Mouse (Mus musculus) liver (tissue): Measurements from ENCODE around the gene Gm45717.
"Not testable (repeated sequence)": the region's sequence is repeated elsewhere in the genome, so short reads cannot be mapped to it uniquely, and the experiment has no call there.

Experiments used
- DNase-seq: peaks from one replicate; pipeline ENCODE4 v3.0.0-alpha.2; 2020; ENCODE audit warnings: mixed read lengths

Gm45717 gene

DNA sequence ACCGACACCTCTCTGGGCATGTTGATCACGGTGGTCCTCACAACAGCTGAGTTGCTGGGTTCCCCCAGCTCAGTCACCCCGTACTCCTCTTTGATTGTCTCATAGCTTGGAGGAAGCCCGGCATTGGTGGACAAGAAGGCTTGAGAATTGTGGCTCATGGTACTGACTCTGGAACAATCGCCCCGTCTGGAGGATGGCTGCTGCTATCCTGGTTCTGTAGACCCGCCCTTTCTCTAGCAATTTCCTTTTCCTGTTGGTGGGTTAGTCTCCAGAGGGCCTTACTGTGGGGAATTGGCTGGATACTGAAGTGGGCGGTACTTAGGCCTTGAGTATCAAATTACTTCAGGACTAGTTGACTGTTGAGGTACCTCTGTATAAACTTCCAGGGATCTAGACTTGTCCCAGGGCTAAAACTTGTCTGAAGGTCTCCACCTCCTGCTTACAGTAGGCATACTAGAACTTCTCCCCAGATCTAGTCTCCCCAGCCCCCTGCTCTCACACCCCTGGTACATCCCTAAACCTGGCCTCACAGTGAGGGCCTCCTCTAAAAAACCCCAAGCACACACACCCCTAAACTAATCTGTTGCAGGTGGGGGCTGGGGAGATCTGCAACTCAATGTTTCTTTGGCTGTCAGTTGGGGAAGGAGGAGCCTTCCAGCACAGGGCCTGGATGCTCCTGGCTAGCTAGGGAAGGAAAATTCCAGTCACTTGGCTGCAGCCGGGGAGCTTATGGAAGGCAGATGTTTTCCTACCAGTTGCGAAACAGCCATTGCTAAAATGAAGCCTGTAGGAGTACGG is at the start of gene Gm45717, which contains the start of gene Ifitm2:
Gm45717 (minus strand) TSS at position 180 of the 798 bp plus-strand sequence.
Ifitm2 (minus strand) TSS at position 230 of the 798 bp plus-strand sequence.
- DNase-seq: peak; percentile 47

DNA sequence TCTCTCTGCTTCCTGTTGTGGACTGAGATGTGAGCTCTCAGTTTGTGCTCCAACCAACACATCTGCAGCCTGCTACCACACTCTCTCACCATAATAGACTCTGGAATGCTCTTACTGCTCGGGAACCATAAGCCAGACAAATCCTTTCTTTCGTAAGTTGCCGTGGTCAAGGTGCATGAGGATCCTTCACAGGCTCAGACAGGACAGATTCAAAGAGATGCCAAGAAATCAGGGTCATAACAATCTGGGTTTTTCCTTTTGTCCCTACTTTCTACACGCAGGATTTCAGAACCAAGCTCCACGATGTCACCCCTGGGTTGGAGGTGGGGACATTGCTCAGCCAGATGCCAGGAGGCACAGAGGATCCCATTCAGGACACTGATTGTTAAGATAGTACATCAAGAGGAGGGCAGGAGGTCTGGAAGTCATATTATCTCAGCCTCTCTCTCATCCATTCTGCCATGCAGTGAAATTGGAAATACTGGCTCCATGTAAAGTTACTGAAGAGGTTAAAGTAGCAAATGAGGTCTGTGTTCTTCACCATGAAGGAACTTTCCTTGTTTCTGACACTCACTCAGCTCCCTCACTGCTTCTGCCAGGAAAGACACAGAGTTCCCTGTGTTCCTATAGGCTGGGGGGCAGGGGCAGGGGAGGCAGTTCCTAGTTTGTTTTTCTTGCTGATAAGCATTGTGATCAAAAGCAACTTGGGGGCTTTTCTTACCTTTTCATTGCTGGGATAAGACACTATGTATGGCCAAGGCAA is 47.7 kb upstream of the Gm45717 start:
- no peak for DNase-seq

DNA sequence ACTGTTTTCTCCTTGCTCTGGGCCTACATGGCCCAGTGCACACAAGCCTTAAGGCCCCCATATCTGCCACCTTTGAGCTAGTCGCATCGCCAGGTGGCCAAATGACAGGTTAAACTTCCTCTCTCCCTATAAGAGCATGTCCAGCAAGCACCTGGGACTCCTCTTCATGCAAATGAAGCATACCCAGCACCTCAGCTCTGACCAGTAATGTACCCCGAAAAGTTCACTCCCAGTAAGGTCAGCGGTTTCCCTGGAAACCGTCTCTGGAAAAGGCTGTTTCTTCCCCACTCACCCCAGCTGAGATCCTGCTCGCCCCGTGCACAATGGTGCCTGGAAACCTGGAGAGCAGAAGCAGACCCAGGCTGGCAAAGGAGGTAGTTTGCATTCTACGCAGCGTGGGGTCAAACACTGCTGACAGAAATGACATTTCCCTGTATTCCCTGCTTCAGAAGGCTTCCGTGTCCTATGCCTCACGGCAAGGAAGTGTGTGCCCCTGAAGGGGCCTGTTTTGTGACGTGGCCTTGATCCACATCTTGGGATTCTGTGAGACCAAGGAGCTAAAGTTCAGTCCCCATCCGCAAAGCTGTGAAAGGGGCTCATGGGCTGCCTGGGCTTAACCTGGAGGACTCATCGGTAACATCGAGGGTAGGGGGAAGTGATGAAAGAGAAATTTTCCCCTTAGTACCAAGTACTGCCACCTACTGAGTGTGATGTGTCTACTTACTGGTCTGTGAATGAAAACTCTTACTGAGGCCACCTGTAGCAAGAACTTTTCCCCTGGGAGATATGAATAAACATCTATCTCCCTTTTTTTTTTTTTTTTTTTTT is 45.4 kb upstream of the Gm45717 start:
- no peak for DNase-seq

DNA sequence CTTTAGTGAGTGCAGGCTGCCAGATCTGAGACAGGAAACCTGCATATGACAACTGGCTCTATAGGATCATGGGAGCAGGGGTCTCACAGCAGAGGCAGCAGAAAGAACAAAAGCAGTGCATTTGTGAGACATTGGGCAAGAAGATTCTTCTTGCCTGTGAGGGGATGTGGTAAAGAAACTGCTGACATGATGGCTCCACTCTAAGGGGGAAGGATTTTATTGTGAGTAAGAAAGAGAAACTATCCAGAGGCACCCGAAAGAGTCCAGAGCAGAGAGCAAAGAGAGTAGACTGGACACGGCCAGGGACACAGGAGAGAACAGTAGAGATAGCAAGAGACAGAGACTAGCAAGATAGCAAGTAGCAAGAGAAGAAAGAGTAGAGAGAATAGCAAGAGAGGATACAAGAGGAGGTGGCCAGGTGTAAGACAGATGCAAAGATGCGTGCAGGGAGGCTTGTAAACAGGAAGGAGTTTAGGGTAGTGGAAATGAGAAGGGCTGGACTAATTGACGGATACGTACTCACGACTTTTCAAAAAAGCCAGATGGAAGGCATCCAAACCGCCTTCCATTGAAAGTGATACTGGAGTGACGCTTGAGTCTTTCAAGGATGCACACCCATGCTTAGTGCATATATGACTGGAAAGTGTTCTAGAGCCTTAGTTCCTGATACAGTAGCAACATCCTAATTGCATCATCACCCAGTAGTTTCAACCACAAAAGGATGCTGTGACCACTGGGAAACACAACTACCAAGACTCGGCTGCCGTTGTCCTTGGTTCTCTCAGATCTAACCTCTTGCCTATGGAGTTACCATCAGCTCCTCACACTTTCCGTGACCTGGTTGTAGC is 43.3 kb upstream of the Gm45717 start:
- no peak for DNase-seq

DNA sequence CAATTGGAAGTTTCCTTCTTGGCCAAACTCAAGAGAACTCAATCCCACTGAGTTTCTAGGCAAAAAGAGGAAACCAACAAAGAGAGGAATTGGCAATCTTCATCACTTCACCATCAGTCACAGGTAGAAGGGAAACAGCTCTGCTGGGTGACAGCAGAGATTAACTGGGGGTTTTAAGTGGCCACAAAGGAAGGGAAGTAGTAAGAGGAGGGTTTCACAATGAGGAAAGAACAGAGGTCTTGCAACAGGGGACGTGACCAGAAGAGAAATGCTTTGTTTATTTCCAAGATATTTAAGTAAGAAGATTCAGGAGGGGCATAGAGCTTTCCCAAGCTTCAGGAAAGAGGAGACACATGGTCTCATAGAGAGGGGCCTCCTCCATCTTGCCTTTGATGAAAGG is 42.1 kb upstream of the Gm45717 start:
- DNase-seq: no peak

DNA sequence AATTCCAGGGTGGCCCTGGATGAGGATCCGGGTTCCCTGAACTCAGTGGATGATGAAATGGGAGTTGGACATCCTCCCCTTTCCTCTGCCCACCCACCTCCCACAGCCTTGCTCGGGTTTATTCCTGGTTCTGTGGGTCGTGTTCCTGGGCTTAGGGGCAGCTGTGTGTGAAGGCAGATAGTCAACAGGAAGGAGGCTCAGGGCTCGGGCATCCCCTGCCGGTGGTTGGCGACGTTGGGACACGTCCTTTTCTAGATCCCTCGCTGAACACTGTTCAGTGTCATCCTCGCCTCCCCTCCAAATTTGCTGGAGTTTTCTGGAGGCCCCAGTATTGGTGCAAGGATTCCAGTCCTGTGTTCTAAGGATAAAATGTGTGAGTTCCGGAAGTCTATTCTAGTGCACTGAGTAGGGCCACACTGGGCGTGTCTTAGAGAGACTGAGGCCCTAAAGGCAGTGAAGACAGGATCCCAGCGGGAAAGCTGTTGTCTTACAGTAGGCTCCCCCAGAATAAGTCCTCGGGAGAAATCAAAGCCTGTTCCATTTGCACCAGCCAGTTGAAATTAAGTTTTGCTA is 35.5 kb upstream of the Gm45717 start:
- peak; percentile 29 for DNase-seq

DNA sequence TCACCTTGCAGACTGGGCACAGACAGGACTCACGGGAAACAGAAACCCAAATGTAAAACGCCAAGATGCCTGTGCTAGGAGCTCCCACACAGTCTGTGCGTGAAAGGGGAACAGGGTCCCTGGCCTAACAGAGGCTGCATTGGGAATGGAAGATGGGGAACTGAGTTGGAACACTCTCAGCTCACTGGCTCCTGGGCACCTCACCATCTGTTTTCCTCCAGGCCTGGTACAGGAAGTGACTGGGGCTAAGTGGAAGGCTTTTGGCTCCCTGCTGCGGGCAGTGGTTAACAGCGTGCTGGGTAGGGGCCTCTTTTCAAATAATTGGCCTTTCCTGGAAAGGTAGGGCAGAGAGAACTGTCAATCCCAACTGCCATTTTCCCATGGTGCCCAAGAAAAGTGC is 34.9 kb upstream of the Gm45717 start:
- DNase-seq: peak; percentile 28

DNA sequence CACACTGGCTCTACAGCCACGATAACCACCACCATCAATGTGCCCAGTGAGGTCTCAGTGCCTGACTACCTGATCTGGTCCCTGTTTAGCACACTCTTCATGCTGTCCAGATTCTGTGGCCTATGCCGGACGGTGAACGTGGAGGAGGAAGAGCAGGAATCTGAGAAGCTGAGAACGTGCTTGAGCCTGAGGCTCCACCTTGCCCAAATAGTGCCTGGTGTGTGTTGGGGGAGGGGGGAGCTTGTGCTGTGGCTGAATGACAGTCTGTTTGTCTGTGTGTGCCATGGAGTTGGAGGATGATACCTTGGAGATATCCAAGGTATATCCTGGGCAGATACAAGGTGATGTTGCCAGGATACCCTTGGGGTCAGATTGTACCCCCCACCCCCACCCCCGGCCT is 34.4 kb upstream of the Gm45717 start:
- DNase-seq: no peak

DNA sequence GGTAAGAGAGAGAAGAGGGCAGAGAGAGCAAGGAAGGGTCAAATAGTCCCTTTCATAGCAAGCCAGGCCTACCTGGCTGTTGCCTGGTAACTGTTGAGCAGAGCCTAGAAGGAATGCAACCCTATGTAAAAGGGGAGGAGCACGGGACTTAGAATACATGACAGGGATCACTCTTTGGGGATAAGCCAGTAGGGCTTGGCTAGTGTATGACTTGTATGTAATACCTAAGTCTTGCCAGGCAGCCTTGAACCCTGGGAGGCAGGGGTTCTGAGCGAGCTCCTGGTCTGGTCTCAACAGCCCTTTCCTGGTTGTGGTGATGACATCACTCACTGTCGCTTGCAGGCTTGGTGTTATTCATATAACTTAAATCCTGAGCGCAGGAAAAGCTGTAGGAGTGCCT is 33.3 kb upstream of the Gm45717 start:
- DNase-seq: no peak

DNA sequence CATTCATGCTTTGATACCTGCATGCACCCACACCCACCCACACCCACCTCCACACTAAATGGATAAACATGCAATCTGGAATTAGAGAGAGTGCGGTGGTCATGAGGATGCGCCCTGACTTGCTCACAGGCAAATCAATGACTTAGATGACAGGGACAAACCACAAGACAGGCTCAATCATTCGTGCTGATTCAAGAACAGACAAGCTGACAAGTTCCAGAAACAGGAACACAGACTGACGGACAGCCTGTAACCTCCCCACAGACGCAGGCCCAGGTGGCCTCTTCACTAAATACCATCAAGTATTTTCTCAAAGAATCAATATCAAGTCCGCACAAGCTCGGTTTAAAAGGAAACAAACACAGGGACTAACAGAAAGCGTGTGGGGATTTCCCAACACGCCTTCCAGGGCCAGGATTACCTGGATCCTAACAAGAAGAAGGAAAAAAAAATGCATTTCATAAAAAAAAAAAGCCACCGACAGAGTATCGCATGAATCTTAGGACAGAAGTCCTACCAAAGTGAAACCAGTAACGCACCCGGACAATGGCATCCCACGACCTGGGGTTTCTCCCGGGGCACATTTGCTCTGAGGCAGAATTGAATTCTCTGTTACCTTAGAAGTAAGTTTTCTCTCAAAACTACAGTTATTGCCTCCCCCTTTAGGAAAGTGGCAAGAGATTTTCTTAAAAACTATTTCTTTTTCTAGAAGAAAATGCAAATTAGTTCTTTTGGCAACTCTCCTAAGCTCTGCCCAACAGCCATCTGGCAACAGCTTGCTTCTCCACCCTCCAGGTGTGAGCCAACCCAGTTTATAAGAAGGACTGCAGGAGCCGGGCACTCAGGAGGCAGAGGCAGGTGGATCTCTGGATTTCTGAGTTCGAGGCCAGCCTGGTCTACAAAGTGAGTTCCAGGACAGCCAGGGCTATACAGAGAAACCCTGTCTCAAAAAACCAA is 31.7 kb upstream of the Gm45717 start:
- no peak for DNase-seq

DNA sequence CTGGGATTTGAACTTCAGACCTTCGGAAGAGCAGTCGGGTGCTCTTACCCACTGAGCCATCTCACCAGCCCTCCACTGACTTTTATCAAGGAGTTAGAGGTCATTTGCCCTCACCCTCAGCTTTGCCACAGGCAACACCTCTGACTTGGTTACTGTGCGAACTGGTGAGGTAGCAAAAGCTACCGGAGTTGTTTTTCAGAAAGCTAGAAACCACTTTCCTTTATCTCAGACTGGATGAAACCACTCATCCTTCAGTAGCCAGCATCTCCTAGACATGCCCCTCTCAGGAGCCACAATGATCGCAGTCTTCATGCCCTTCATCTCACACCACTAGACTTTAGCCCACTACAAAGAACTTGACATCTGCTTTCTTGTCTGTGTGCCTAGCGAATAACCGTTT is 27.2 kb upstream of the Gm45717 start:
- no peak for DNase-seq

DNA sequence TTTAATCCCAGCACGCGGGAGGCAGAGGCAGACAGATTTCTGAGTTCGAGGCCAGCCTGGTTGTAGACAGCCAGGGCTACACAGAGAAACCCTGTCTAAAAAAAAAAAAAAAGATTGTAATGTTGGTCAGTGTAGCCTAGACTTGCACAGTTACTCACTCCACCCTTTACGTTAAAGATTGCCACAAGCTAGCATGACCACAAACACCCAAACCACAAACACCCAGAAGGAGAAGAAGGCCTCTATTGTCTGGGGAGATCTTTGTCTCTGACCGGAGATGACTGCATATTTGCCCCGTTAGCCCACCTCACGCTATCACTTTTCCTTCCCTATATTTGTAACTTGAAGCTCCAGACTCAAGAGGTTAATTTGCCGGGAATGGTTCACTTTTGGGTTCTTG is 26.0 kb upstream of the Gm45717 start:
- no peak for DNase-seq

DNA sequence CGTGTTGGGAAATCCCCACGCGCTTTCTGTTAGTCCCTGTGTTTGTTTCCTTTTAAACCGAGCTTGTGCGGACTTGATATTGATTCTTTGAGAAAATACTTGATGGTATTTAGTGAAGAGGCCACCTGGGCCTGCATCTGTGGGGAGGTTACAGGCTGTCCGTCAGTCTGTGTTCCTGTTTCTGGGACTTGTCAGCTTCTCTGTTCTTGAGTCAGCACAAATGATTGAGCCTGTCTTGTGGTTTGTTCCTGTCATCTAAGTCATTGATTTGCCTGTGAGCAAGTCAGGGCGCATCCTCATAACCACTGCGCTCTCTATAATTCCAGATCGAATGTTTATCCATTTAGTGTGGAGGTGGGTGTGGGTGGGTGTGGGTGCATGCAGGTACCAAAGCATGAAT is 21.0 kb upstream of the Gm45717 start:
- not testable (repeated sequence) for DNase-seq

DNA sequence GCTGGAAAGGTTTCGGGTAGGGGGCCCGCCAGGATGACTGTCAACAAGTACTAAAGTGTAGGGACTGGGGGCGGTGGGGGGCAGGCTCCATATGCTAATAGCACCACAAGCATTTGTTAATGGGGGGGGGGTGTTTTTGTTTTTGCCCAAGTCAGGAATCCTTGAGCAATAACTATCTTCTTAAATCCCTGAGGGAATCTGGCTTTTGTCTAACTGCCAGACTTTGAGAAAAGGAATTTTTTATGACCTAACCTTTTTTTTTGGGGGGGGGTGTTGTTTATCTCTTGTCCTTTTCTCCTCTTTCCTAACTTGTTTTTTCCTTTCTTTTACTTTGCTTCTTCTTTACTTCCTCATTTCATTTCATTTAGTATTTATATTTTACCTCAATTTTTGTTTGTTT is 19.7 kb upstream of the Gm45717 start:
- no peak for DNase-seq

DNA sequence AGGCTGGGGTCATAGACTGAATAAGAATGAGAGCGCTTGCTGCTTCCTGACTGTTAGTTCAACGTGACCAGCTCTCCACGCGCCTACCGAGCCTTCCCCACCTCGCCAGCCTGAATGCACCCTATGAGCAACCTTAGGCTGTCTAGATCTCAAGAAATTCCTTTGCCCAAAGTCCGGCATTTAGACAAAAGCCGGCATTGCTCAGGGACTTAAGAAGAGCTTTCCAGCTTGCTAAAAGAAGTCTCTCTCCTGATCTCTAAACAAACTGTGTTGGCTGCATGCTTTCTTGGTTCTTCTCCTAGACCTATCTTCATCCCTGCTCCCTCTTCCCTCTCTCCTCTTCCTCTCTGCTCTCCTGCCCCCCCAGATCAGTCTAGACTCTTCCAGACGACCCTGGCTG is 19.2 kb upstream of the Gm45717 start:
- no peak for DNase-seq

DNA sequence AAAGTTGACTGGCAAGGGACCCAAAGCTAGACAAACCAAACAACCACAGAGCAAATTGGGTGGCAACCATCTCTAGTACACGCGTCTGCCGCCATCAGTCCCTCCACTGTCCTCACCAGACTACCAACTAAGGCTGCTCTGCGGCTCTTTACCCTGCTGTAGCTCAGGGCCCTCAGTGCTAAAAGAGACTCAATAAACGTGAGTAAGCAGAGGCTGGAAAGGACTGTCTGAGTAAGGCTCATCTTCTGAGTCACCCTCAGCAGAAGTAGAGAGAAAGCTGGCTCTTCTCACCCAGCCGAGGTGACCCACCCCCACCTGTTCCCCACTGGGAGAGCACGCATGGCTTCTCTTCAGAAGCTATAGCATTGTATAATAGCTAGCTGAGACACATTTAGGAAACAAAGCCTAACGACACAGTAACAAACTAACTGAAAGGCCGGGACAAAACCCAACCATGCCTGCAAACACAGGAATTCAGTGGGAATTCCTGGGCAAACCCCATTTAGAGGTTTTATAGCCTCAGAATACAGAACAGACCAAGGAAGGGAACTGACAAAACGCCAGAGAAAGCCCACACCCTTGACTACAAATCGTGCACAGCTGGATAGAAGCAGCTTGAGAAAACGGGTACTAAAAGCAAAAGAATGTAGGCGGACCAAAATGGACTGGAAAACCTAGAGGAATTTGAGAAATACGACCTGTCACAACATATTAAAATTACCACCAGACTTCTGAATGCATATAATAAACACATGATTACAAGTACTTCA is 17.8 kb upstream of the Gm45717 start:
- no peak for DNase-seq

DNA sequence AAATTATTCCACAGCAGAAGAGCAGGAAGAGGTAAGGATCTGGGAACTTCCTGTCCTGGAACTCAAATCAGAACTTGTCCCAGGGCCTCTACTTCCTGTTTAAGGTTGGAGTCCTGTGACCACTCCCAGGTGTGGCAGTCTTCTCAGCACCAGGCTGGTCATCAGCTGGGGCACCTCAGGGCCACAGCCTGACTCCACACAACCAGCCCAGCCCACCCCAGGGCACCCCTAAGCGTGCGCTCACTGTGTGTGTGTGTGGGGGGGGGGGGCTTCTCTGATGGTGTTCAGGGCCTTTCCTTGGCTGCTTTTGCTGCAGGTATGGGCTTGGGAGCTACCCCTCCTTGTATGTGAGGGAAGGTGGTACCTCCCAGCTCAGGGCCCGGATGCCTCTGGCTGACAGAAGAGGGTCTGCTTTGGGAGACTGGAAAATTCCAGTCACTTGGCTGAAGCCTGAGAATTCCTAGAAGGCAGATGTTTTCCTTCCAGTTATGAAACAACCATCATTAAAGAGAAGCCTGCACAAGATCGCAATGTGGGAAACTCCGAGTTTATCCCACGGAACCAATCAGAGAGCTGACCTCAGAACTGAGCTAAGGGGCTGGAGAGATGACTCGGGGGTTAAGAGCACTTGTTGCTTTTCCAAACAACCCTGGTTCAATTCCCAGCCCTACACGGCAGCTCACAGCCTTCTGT is 15.9 kb upstream of the Gm45717 start:
- DNase-seq: no peak

DNA sequence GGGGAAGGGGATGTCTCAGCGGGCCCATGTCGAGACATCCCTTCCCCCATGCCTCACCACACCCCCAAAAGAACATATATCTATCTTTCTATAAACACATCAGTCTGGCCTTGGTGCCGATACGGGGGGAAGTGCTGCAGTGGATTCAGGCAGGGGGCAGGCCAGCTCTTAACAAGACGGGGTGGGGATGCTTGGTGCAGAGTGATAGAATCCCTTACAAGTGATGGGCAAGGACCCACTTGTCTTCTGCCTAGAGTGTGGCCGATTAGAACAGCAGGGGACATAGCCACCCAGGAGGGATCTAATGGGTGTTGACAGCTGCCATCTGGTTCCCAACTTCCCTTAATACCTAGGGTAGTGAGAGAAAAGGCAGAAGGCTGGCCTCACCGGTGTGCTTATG is 15.2 kb upstream of the Gm45717 start:
- no peak for DNase-seq

DNA sequence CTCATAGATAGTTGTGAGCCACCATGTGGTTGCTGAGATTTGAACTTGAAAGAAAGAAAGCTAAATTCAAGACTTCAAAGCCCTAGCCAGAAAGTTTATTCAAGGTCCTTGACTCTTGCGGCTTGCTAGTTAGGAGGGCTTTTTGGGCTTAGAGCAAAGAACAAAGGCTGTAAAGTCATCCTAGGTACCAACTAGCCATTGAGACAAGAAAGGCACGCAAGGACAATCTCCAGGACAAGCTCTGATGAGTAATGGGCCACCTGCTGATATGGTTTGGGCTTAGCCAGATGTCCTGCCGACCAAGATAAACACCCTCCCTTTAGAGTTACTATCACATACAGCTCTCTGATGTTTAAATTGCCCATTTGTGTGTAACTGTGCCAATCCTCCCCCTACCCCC is 13.0 kb upstream of the Gm45717 start:
- DNase-seq: not testable (repeated sequence)
